Mouse (Mus musculus) CH12.LX (cell line): ENCODE measurements around the gene Dand5.

Source experiments
- CTCF ChIP-seq, 2 experiments: IDR thresholded peaks in 1 of 2; conservative IDR thresholded peaks in 1 of 2; 2 replicates each; pipeline ENCODE4 v1.5.1; 2011 to 2012; ENCODE audit warnings: low read depth in 2 of 2, low read length in 2 of 2, improper control_type of control experiment in 1 of 2, inconsistent platforms in 1 of 2, mild to moderate bottlenecking in 1 of 2, moderate library complexity in 1 of 2
- ELF1 ChIP-seq: IDR thresholded peaks from 2 replicates; pipeline ENCODE4 v1.6.1; 2014; ENCODE audit warnings: low read depth, mild to moderate bottlenecking, inconsistent platforms, low read length, improper control_type of control experiment
- EP300 ChIP-seq: IDR thresholded peaks from 2 replicates; pipeline ENCODE4 v1.6.1; 2011; ENCODE audit warnings: low read length, improper control_type of control experiment
- ETS1 ChIP-seq: conservative IDR thresholded peaks from 2 replicates; pipeline ENCODE4 v1.6.1; 2012; ENCODE audit warnings: low read depth, mild to moderate bottlenecking, inconsistent platforms, low read length, improper control_type of control experiment, moderate library complexity
- JUN ChIP-seq: IDR thresholded peaks from 2 replicates; pipeline ENCODE4 v1.6.1; 2011; ENCODE audit warnings: low read depth, mild to moderate bottlenecking, low read length, improper control_type of control experiment, moderate library complexity; ENCODE audit not compliant: insufficient read depth
- POLR2A ChIP-seq: IDR thresholded peaks from 2 replicates; pipeline ENCODE4 v1.6.1; 2011; ENCODE audit warnings: low read depth, mild to moderate bottlenecking, improper control_type of control experiment, low read length
- RAD21 ChIP-seq: IDR thresholded peaks from 2 replicates; pipeline ENCODE4 v1.6.1; 2011; ENCODE audit warnings: low read depth, mild to moderate bottlenecking, low read length, improper control_type of control experiment, moderate library complexity
- SMC3 ChIP-seq: IDR thresholded peaks from 2 replicates; pipeline ENCODE4 v1.6.1; 2011; ENCODE audit warnings: low read depth, low read length, improper control_type of control experiment
- TCF12 ChIP-seq: IDR thresholded peaks from 2 replicates; pipeline ENCODE4 v1.6.1; 2014; ENCODE audit warnings: low read depth, mild to moderate bottlenecking, inconsistent platforms, low read length, improper control_type of control experiment
- ZMIZ1 ChIP-seq: IDR thresholded peaks from 2 replicates; pipeline ENCODE4 v1.6.1; 2012; ENCODE audit warnings: low read depth, mild to moderate bottlenecking, inconsistent platforms, low read length, improper control_type of control experiment

DNA sequence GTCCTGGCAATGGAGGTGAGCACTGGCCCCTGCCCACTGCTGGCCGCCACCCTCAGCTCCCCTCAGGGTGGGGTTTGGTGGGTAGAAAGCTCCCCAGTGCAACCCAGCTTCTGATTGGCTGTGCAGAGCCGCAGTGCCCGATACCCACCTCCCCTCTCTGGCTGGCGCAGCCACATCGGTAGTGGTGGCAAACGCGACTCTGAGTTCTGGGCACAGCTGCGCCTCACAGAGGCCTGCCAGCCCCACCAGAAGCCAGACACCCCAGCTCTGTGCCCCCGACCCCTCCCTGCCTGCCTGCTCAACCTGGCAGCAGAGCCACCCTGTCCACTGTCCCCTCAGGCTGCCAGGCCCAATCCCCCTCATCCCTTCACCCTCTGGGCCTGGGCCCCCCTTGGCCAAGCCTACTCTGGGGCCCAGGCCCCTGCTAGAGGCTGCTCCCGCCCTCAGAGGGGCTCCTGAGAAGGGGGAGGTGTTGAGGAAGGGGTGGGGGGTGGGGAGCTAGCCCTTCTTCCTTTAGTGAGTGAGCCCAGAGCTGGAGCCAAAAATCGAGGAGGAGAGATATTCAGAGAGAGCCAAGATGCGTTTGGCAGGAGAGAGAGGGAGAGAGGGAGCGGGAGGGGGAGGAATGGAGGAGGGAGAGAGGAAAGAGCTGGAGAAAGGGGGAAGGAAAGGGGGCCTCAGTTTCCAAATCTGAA, 28.7 kb downstream of the Dand5 start:
- TF ChIP-seq CTCF (conservative IDR thresholded peaks at IDR 0.05 in 1 of 2, IDR thresholded peaks at IDR 0.05 in 1 of 2; ENCODE audit: low read depth in 2 of 2, low read length in 2 of 2), result no peak
- no peak for TF ChIP-seq ZMIZ1
- no peak for TF ChIP-seq ELF1
- TF ChIP-seq TCF12, result no peak
- no peak for TF ChIP-seq EP300
- TF ChIP-seq JUN, result no peak
- TF ChIP-seq SMC3, result no peak
- TF ChIP-seq RAD21, result no peak
- no peak for TF ChIP-seq ETS1
- TF ChIP-seq POLR2A, result no peak
